Mouse (Mus musculus): ENCODE data around the gene Gm5286. TPM values are rescaled to one million over a fixed set of nuclear protein-coding genes. Genes with fewer than 3 reads are reported as not detected.
"Not testable (repeated sequence)": the region's sequence is repeated elsewhere in the genome, so short reads cannot be mapped to it uniquely, and the experiment has no call there.

The Gm5286 gene
- polyA plus RNA-seq (2012; rRNA removed) = not detected in 2 replicates

DNA sequence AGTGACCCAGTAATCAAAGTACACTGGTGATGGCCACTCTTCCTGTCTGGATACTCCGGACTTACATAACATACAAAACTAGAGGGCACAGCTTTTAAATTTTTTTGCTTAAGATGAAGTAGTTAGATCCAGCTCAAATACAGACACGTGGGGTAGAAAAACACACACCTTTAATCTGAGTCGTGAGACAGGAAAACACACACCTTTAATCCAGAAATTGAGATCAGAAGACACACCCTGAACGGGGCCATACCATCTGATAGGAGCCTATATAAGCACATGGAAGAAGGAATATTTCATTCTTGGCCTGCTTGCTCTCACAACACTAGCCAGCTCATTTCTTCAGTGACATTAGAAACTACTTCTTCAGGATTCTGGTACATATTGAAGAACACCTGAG lies at the start of gene Gm5286:
TSS of gene Gm5286 (plus strand) at position 301 of the 400 bp plus-strand sequence.
- not testable (repeated sequence) for DNase-seq; H3K4me3 ChIP-seq (replicated peaks; ENCODE audit: insufficient read depth, low read depth, low read length); H3K27me3 ChIP-seq (ENCODE audit: control insufficient read depth, insufficient read depth, low read length); H3K27ac ChIP-seq (ENCODE audit: insufficient read depth, low read length); H3K4me1 ChIP-seq (ENCODE audit: control insufficient read depth, insufficient read depth, low read length)
- WGBS = 81% methylated on average over 3 of the region's 4 CpGs

DNA sequence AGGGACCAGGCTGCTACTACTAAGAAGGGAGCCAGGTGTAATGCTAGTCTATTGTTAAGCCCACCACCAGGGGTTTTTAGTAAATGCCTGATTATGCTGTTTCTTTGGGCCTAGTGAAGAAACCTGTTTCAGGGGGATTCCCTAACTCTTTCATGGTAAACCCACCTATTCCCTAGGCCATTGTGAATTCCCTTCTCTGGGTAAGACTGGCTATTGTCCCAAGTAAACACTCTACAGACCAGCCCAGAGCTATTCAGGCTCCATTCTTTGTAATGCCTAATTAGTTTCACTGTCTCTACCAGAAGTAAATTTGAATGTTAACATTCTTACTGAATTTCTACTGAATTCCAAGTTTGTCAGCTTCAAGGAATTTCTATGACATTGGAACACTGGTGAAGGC lies 29.2 kb upstream of the Gm5286 start:
- H3K27me3 ChIP-seq (ENCODE audit: control insufficient read depth, insufficient read depth, low read length); DNase-seq; H3K27ac ChIP-seq (ENCODE audit: insufficient read depth, low read length); H3K4me1 ChIP-seq (ENCODE audit: control insufficient read depth, insufficient read depth, low read length); H3K4me3 ChIP-seq (replicated peaks; ENCODE audit: insufficient read depth, low read depth, low read length): not testable (repeated sequence)

DNA sequence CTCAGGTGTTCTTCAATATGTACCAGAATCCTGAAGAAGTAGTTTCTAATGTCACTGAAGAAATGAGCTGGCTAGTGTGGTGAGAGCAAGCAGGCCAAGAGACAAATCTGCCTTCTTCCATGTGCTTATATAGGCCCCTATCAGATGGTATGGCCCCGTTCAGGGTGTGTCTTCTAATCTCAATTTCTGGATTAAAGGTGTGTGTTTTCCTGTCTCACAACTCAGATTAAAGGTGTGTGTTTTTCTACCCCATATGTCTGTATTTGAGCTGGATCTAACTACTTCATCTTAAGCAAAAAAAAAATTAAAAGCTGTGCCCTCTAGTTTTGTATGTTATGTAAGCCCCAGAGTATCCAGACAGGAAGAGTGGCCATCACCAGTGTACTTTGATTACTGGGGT lies 18.4 kb upstream of the Gm5286 start, which contains the start of gene Gm10696:
TSS of gene Gm10696 (minus strand) at position 101 of the 400 bp plus-strand sequence.
- 93% methylated on average over 1 of the region's 1 CpGs for WGBS
- not testable (repeated sequence) for H3K27ac ChIP-seq (ENCODE audit: insufficient read depth, low read length); H3K4me3 ChIP-seq (replicated peaks; ENCODE audit: insufficient read depth, low read depth, low read length); DNase-seq; H3K27me3 ChIP-seq (ENCODE audit: control insufficient read depth, insufficient read depth, low read length); H3K4me1 ChIP-seq (ENCODE audit: control insufficient read depth, insufficient read depth, low read length)

Other genes with a start within 250 kb of the Gm5286 start
- gene Tdpoz5, start 235.4 kb upstream of the Gm5286 start, polyA plus RNA-seq (2012; rRNA removed) = not detected in 2 replicates
- gene Gm9125, start 141.8 kb upstream of the Gm5286 start, polyA plus RNA-seq (2012; rRNA removed) = not detected in 2 replicates
- not detected in 2 replicates for gene Gm10697, start 124.1 kb upstream of the Gm5286 start, polyA plus RNA-seq (2012; rRNA removed)
- not detected in 2 replicates for gene Gm10696, start 18.5 kb upstream of the Gm5286 start, polyA plus RNA-seq (2012; rRNA removed)
- not detected in 2 replicates for gene Gm4778, start 67.3 kb downstream of the Gm5286 start, polyA plus RNA-seq (2012; rRNA removed)
- 33.6 and 33.8 TPM in 2 replicates for gene Them4, start 113.4 kb downstream of the Gm5286 start, polyA plus RNA-seq (2012; rRNA removed)
- gene Them5, start 145.4 kb downstream of the Gm5286 start, polyA plus RNA-seq (2012; rRNA removed) = not detected in 2 replicates
- gene C2cd4d, start 165.7 kb downstream of the Gm5286 start, polyA plus RNA-seq (2012; rRNA removed) = 3.5 and 3.7 TPM in 2 replicates
- gene Rorc, start 176.1 kb downstream of the Gm5286 start, polyA plus RNA-seq (2012; rRNA removed) = 20.4 and 20.9 TPM in 2 replicates
- gene Lingo4, start 201.8 kb downstream of the Gm5286 start, polyA plus RNA-seq (2012; rRNA removed) = 6.5 and 6.6 TPM in 2 replicates
- 21.4 and 22.8 TPM in 2 replicates for gene Tdrkh, start 216.6 kb downstream of the Gm5286 start, polyA plus RNA-seq (2012; rRNA removed)
- gene Mrpl9, start 246.6 kb downstream of the Gm5286 start, polyA plus RNA-seq (2012; rRNA removed) = 58.5 and 58.6 TPM in 2 replicates
- gene Oaz3, start 247.2 kb downstream of the Gm5286 start, polyA plus RNA-seq (2012; rRNA removed) = 0.15 and 0.32 TPM in 2 replicates

Data from cerebellum, adult 2 months (tissue).